Mouse (Mus musculus): ENCODE results near the gene Arid3a. TPM values are rescaled to one million over a fixed set of nuclear protein-coding genes. Genes with fewer than 3 reads are reported as not detected.

The Arid3a gene
- total and polyA plus RNA-seq, 3 experiments, result 11.8 to 17.2 TPM; not detected in 1

GRCm38 (mm10) chr10:79945507-79946234 is 18.8 kb downstream of the Arid3a start:
- DNase-seq (ENCODE audit: low read depth, low spot score), result no peak
- Histone ChIP-seq H3K27ac (ENCODE audit: control insufficient read depth, low read depth, low read length) (no peak overlapping the region), H3K79me2 (ENCODE audit: control insufficient read depth, insufficient read depth, low read length, poor library complexity) (no peaks in the 10 kb centered on the region), H3K4me3 (ENCODE audit: control insufficient read depth in 1 of 2, insufficient read depth in 1 of 2, low read depth in 2 of 2, low read length in 2 of 2) (no peak overlapping the region), H3K36me3 (ENCODE audit: control insufficient read depth in 1 of 2, insufficient read depth in 2 of 2, low read length in 2 of 2) (no peaks in the 10 kb centered on the region; a peak in 1 of 4 replicates), H3K4me1 (ENCODE audit: control insufficient read depth in 1 of 2, insufficient read depth in 2 of 2, low read length in 2 of 2) (0 out of 4 replicates have a peak, but pooled peaks cover 0 to under 1% of the 10 kb centered on the region in 2 experiments), H3K9me3 (replicated peaks; ENCODE audit: insufficient read depth, low read length) (no peaks in the 10 kb centered on the region), H3K9ac (ENCODE audit: control insufficient read depth, low read depth, low read length, poor library complexity, severe bottlenecking) (no peak overlapping the region), H3K27me3 (ENCODE audit: control insufficient read depth in 1 of 2, insufficient read depth in 2 of 2, low read length in 2 of 2) (no peaks in the 10 kb centered on the region)
- no peak for TF ChIP-seq ZC3H11A (IDR thresholded peaks at IDR 0.05; ENCODE audit: low read depth, low read length)
- no peak for TF ChIP-seq ETS1 (IDR thresholded peaks at IDR 0.05; ENCODE audit: low read depth, low read length)
- TF ChIP-seq SMC3 (IDR thresholded peaks at IDR 0.05; ENCODE audit: low read depth, low read length), result no peak
- TF ChIP-seq ELF1 (IDR thresholded peaks at IDR 0.05; ENCODE audit: low read depth, low read length), result no peak
- no peak for TF ChIP-seq MXI1 (IDR thresholded peaks at IDR 0.05; ENCODE audit: low read depth, low read length)
- TF ChIP-seq BHLHE40 (IDR thresholded peaks at IDR 0.05; ENCODE audit: borderline replicate concordance, low read depth, low read length), result no peak
- TF ChIP-seq TBP (IDR thresholded peaks at IDR 0.05; ENCODE audit: low read depth, low read length), result no peak
- TF ChIP-seq SIN3A (IDR thresholded peaks at IDR 0.05; ENCODE audit: low read length), result no peak
- TF ChIP-seq CHD1 (IDR thresholded peaks at IDR 0.05; ENCODE audit: low read depth, low read length), result no peak
- TF ChIP-seq MEF2A (IDR thresholded peaks at IDR 0.05; ENCODE audit: extremely low read depth, insufficient replicate concordance, low read depth, low read length, poor library complexity, severe bottlenecking), result no peak
- no peak for TF ChIP-seq ZNF384 (IDR thresholded peaks at IDR 0.05; ENCODE audit: low read depth, low read length)
- TF ChIP-seq USF2 (IDR thresholded peaks at IDR 0.05; ENCODE audit: borderline replicate concordance in 1 of 2, insufficient read depth in 1 of 2, low read depth in 1 of 2, low read length in 2 of 2), result no peak
- TF ChIP-seq POLR2A (IDR thresholded peaks at IDR 0.05; ENCODE audit: control insufficient read depth in 1 of 2, insufficient read depth in 1 of 2, low read depth in 1 of 2, low read length in 2 of 2, poor library complexity in 1 of 2), result no peak
- TF ChIP-seq USF1 (IDR thresholded peaks at IDR 0.05; ENCODE audit: low read depth, low read length), result no peak
- no peak for TF ChIP-seq MAFK (IDR thresholded peaks at IDR 0.05; ENCODE audit: borderline replicate concordance, low read depth, low read length)
- TF ChIP-seq RCOR1 (IDR thresholded peaks at IDR 0.05; ENCODE audit: low read depth, low read length), result no peak
- no peak for TF ChIP-seq GABPA (IDR thresholded peaks at IDR 0.05; ENCODE audit: low read depth, low read length)
- TF ChIP-seq EP300 (IDR thresholded peaks at IDR 0.05; ENCODE audit: low read depth in 1 of 2, low read length in 2 of 2), result no peak
- TF ChIP-seq ZMIZ1 (IDR thresholded peaks at IDR 0.05; ENCODE audit: low read depth, low read length), result no peak
